Mouse (Mus musculus) gastrocnemius, adult 8-10 months (tissue): ENCODE data around the gene Tubg1. TPM values are rescaled to one million over a fixed set of nuclear protein-coding genes. Genes with fewer than 3 reads are reported as not detected.
"Not testable (repeated sequence)": the region's sequence is repeated elsewhere in the genome, so short reads cannot be mapped to it uniquely, and the experiment has no call there.

ENCODE experiments used
- DNase-seq, 2 experiments: peaks; one replicate each; pipeline ENCODE4 v3.0.0; 2022; ENCODE audit warnings: low spot score in 2 of 2
- total RNA-seq, 4 experiments: library from RNA; stranded (reverse); gene quantifications; 2 replicates each; pipeline ENCODE4 v1.2.4; 2022

Tubg1 gene
- total RNA-seq, 4 experiments from 2014 or later: 23.2 to 27.9 (median 25.9) TPM

DNA sequence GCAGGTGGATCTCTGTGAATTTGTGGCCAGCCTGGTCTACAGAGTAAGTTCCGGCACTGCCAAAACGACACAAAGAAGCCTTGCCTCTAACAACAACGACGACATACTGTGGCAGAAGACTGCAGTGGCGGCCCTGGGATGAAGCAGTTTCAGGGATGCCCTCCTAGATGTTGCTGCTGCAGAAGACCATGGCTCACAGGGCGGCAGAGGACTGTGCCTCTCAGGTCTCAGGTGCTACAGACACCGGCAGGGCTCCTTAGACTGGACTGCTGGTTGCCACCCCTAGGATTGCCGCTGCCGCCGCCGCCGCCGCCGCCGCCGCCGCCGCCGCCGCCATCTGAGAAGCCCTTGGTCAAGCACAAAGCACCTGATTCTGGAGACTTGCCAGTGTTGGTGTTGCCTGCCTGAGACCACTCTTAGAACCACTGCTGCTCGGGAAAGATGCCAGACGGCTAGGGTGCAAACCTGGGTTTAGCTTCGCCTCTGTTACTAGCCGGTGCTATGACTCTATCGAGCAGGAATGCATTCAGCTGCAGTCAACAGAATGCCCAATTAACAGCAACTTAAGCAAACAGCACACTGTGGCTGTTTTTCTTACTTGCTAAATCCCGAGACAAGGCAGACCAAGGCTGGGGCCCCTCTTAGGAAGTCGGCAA, 20.6 kb downstream of the Tubg1 start:
- no peak for DNase-seq

DNA sequence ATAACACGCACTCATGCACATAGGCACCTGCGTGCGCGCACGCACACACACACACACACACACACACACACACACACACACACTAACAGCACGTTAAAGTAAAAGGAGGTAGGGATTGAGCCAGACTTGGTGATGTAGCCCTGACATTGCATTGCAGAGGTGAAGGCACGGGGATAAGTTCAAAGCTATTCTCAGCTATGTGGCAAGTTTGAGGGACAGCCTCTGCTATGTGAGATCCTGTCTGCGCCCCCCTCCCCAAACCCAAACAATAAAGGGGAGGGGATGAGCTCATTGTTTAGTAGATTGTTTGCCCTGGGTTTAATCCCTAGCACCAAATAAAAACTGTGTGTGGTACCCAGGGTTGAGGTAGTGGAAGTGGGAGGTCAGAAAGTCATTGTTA, 21.4 kb downstream of the Tubg1 start:
- DNase-seq: no peak

DNA sequence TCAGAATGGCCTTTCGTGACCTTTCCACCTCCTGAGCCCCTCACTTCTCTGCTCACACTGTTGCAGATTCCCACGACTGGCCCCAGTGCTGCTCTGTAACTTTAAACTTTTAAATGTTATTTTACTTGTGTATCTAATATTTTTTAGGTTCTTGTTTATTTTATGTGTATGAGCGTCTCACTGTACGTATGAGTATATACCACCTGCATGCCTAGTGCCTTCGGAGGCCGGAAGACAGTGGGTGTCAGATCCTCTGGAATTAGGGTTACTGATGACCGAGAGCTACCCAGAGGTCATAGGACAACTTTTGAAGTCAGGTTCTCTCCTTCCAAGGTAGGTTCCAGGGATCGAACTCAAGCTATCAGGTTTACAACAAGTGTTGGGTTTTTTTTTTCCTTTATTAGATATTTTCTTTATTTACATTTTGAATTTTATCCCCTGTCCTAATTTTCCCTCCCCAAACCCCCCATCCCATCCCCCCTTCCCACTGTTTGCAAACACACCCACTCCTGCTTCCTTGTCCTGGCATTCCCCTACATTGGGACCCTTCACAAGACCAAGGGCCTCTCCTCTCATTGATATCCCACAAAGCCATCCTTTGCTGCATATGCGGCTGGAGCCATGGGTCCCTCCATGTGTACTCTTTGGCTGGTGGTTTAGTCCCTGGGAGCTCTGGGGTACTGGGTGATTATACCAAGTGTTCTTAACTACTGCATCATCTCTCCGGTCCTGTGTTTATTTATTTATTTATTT, 22.7 kb downstream of the Tubg1 start:
- no peak for DNase-seq

DNA sequence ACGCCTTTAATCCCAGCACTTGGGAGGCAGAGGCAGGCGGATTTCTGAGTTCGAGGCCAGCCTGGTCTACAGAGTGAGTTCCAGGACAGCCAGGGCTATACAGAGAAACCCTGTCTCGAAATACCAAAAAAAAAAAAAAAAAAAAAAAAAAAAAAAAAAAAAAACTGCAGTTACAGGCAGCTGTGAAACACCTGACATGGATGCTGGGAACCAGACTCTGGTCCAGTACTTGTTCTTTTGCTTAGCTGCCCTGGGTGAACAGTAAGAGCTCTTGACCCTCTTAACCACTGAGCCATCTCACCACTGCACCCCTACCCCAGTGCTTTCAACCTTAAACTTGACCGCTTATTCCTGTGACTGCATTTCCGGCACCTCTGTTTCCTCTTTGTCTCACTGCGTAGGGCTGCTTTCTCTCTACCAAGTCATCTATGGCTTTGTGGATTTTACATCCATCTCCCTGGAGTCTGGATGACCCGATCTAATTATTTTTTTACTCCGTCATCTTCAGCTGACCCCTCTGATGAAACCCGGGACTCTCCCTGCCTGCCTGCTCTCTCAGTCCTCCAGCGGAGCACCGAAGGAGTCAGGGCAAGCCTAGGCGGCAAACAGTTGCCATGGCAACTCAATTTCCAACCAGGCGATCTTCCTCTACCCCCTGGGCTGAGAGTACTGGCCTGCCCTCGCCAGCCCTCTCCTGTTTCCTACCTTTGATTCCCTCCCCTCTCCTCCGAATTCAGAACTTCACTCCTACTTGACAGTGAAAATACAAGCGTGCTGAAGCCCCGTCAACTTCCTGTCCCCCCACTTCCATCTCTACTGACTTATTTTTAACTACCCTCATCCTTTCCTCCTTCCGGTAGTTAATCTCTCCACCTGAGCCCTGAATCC, 23.8 kb downstream of the Tubg1 start:
- DNase-seq: no peak

DNA sequence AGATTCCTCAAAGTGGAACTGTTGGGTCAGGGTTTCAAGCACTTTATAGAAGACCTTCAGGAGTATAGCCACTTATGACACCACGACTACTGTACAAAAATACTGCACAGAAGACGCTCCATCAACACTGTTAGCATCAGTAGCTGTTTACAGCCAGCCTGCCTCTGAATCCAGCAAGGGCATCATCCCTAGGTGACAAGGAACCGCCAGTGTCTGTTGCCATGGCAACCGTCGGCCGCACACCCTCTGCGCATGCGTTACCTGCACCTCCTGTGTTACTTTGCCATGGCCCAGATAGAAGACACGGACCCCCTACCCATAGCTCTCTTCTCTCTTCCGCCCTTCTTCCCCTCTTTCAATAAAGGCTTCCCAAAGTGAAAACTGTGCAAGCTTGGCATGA, 26.6 kb downstream of the Tubg1 start:
- no peak for DNase-seq

DNA sequence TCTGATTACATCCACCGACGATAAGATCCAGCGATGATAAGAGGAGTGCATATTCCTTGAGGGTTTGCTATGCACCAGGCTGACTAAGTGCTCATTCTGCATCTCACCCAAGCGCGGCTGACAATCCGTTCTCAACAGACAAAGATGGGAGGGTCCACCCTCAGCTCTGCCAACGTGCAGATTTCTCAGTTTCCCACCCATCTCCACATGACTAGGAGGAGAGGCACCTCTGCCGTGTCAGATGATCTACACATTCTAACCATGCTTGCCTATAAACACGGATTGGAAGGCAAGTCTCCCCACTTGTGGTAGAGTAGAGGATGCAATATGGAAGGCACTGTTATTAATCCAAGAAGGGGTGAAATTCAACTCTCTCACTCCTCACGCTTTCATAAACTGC, 29.0 kb downstream of the Tubg1 start:
- DNase-seq: no peak

DNA sequence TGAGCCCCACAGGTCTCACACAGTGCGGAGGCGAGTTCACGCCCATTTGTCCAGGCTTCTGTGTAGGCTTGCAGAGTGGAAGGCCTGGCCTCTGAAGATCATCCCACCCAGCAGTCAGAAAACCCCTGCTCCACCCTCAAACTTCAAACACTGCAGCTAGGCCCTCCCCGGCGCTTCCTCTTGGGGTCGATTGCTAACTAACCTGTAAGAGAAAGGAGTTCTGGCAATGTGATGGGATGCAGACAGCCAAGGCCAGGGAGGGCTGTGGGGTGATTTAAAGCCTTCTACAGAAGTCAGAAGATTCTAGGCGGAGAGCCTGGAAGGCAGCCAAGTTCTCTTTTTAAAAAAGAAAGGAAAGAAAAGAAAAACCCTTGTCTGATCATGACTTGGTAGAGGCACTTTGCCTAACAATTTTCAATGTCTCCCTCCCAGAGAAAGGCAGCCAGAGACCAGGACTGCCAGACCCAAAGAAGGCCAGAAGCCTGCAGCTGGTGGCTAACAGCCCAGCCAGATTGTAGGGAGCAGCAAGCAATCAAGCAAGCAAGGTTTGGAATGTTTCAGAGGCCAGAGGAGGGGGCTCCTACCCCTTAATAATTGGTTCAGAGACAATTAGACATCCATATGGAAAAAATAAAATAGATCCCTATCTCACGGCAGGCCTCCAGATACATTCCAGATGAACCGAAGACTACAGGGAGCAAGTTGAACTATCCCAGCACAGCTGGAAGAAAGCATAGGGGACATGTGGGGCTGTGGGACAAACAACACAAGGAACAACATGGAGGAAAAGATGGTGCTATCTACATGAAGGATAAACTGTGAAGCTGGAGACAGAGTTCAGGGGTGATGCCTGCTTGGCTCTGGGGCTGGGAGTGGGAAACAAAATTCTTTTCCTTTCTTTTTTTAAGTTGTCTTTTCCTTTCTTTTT, 29.7 kb downstream of the Tubg1 start:
- peak in 1 of 2 experiments; percentile 26 for DNase-seq

DNA sequence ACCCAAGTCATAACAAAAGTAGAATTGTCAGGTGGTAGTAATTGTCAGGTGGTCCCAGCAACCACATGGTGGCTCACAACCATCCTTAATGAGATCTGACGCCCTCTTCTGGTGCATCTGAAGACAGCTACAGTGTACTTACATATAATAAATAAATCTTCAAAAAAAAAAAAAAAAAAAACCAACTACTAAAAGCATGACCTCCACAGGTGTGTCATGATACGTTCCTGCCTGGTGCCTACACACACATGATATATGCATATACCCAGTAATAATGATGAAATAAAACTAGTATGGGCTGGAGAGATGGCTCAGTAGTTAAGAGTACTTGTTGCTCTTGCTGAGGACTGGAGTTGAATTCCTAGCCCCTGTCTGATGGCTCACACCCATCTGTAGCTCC, 31.3 kb downstream of the Tubg1 start:
- DNase-seq: no peak

DNA sequence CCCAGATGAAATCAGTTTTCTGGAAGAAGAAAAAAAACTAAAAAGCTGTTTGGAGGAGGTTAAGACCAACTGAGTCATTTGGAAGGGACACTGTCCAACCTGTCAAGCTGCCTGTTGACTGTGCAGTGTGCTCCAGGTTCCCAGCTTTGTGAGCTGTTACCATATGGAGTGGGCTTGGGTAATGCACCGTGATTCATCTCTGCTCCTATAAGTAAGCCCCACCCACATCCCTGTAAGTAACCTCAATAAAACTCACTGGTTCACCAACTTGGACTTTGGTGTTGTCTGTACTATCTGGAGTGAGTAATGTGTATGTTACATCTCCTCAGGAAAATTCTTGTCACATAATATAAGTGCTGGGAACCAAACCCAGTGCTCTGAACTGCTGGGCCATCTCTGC, 33.1 kb downstream of the Tubg1 start:
- DNase-seq: no peak

DNA sequence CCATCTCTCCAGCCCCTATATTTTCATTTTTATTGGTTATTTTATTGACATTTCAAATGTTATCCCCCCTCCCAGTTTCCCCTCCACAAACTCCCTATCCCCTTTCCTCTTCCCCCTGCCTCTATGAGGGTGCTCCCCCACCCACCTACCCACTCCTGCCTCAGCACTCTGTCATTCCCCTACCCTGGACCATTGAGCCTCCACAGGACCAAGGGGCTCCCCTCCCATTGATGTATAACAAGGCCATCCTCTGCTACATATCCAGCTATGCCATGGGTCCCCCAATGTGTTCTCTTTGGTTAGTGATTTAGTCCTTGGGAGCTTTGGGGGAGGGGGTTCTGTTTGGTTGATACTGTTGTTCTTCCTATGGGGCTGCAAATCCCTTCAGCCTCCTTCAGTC, 34.9 kb downstream of the Tubg1 start:
- DNase-seq: no peak

DNA sequence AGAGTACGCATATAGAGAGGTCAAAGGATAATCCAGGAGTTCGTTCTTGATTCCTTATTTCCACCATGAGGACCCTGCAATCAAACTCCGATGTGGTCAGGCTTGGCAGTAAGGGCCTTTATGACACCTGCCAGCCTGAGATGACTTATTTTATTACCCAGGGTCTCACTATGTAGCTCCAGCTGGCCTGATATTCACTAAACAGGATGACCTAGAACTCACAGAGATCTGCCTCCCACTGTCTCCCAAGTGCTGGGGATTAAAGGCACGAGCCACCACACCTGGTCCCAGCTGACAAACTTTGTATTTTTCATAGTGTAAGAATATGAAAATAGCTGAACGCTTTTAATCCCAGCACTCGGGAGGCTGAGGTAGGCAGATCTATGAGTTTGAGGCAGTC, 35.4 kb downstream of the Tubg1 start:
- DNase-seq: no peak

DNA sequence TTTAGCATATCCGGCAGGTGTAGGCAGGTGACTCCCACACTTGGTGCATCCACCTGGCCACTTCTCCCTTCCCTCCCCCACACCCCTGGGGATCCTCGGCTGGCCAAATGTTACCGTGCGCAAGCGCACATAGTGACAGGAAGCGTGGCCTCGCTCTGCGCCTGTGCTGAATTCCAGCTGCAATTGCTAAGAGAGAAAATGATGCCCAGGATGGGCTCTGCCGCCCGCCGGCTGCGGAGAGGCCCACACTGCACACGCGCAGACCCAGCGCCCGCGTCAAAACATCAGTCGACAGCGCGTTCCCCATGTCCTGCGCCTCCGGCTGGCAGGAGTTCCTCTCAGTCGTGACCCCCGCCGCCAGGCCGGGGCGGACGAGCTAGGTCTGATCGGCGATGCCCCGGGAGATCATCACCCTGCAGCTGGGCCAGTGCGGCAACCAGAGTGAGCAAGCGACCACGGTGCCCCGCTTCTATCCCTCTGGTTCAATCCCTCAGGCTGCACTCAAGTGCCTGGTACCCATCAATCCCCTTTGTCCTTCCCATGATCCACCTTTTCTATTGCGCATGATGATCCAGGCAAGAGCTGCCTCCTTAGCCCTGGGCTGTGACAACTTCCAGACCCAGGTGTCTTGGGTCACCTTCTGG, 36.1 kb downstream of the Tubg1 start, which contains the start of gene Tubg2:
Tubg2 (plus strand) TSS at position 180 of the 644 bp plus-strand sequence.
- no peak for DNase-seq

DNA sequence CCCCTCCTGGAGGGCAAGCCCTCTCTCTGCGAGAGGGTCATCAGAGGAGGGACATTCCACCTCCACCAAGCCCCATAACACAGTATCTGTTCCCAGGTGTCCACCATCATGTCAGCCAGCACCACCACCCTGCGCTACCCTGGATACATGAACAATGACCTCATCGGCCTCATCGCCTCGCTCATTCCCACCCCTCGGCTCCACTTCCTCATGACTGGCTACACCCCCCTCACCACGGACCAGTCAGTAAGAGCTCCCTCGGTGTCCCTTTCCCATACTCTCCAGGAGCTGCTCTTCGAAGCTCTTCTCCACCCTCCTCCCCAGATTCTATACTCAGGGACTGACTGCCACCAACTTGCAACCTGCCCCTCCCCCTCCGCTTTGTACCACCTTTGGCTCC, 40.4 kb downstream of the Tubg1 start:
- not testable (repeated sequence) for DNase-seq

DNA sequence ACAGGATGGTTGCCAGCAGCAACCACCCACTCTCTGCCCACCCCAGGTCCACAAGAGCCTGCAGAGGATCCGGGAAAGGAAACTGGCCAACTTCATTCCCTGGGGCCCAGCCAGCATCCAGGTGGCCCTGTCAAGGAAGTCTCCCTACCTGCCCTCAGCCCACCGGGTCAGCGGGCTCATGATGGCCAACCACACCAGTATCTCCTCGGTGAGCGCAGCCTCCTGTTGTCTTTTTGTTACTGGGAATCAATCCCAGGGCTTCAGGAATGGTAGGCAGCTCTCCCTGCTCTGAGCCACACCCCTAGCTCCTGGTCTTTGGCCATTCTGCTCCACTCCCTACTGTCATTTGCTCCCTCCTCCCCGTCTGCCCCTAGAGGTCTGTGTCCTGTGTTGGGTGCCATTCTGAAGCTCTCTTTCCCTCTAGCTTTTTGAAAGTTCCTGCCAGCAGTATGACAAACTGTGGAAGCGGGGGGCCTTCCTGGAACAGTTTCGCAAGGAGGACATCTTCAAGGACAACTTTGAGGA, 41.3 kb downstream of the Tubg1 start:
- not testable (repeated sequence) for DNase-seq

DNA sequence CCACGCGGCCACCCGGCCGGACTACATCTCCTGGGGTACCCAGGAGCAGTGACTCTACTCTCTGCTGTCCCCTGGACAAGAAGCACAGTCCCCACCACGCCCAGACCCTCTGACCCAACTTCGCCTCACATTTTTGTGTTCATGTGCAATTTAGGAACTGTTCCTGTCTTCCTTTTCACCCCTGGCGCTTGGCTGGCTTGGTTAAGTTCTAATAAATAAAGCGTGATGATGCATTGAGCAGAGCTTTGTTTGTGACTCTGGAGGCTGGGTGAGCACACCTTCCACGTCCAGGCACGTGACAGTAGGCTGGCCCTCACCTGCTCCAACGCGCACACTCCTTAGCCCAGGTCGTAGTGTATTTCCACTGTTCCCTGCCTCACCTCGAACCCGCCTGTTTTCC, 41.8 kb downstream of the Tubg1 start:
- no peak for DNase-seq

DNA sequence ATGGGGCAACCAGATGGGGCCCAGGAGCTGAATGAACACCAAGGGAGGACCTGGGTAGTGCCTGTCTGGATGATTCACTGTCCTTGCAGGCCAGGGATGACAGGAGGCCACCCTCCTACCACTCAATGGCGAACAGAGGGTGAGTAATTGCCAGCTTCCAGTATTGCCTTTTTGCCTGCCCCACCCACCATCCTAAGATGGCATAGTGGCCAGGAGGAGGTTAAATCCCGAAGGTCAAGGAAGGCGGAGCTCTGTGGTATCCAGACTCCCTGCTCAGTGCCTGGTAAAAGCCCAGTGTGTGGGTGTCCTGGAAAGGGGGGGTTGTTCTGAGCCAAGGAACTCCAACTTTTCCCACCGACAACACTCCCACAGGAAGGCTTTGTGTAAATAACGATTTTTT, 42.6 kb downstream of the Tubg1 start:
- DNase-seq: no peak

DNA sequence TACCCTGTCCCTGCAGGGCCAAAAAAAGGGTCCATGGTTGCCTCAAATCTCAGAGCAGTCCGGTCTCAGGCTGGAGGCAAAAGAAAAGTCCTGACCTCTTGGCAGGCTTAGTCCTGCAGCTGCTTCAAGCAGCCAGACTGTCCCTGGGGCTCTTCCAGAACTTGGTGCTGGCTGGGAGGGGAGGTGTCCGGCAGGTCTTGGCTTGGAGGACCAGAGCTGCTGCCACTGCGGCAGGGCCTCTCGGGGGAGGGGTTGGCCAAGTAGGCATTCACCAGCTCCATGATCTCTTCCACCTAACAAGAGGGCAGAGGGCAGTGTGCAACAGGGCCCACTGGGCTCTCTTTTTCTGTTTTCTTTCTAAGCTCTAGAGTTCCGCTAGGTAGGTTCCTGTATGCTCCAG, 43.0 kb downstream of the Tubg1 start:
- peak; percentile 78 to 90 for DNase-seq

DNA sequence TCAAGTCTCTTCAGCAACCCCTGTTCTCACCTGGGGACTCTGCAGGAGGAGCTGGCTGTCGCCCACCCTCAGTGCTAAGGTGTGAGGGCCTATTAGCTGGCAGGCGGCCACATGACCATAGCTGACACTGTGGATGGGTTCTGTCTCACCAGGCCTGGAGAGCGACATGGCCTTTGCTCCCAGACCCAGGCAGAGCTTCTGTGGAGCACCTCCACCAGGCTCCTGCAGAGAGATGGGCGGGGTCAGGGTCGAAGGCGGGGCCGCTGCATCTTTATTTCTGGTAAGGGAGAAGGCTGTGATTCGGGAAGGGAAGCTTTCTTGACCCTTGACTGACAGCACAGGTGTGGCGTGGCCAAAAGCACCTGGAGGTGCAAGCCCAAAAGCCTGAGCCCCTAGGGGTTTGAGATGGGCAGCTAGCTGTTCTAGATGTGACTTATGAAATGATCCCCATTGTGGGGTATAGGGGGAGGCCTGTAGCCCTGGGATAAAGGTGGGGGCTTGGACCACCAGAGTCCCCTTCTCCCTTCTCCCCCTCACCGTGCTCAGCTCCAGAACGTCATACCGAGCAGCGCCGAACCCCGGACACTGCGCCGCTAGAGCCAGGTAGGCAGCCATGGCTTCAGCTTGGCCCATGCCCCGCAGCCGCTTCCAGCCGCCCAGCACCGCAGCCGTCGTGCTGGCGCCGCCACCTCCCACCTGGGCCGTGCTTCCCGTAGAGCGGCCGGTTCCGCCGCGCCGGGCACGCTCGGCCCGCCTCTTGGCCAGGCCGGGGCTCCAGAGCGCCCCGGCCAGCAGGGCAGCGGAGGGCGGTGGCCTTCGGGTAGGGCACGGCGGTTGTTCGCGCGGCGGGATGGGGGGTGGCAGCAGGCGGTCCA, 44.0 kb downstream of the Tubg1 start:
- no peak for DNase-seq

DNA sequence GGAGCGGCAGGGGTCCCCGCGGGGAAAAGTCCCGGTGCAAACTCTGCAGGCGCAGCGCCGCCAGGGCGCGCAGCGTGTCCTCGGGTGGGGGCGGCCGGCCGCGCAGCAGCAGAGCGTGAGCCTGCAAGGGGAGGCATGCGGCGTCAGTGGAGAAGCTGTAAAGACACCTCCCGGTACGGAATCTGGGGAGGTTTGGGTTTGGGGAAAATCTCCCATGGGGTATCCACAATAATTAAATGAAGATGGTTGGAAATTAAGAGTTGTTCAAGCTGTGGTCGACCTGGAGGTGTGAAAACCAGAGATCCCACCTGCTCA, 44.6 kb downstream of the Tubg1 start:
- no peak for DNase-seq
